Mouse (Mus musculus): ENCODE data around the gene Tsc2. TPM values are rescaled to one million over a fixed set of nuclear protein-coding genes. Genes with fewer than 3 reads are reported as not detected.

Tsc2 gene
- polyA plus RNA-seq, 1 experiment from 2014 or later: 85.0 TPM

GRCm38 (mm10) chr17:24650766-24651165 is 18.3 kb upstream of the Tsc2 start:
- Histone ChIP-seq H3K4me2 (ENCODE audit: low read length) (peak overlapping the region; percentile 82), H3K27ac (ENCODE audit: low read length) (no peak overlapping the region), H3K4me3 (ENCODE audit: low read depth, low read length) (peak overlapping the region; percentile 70), H3K9me3 (replicated peaks; ENCODE audit: control insufficient read depth, low read length, poor library complexity, severe bottlenecking) (no peaks in the 10 kb centered on the region), H3K27me3 (ENCODE audit: control insufficient read depth, insufficient read depth, low read depth, low read length) (peaks cover 4% of the 10 kb centered on the region; the same call in 1 of the 2 replicates), H3K9ac (ENCODE audit: low read depth, low read length) (peak overlapping the region; percentile 88), H3K4me1 (ENCODE audit: control insufficient read depth, insufficient read depth, low read length) (peaks cover 6% of the 10 kb centered on the region), H3K36me3 (ENCODE audit: control insufficient read depth, insufficient read depth, low read length) (no peaks in the 10 kb centered on the region)
- no peak for ATAC-seq
- 84% methylated on average over 4 of the region's 4 CpGs for WGBS

DNA sequence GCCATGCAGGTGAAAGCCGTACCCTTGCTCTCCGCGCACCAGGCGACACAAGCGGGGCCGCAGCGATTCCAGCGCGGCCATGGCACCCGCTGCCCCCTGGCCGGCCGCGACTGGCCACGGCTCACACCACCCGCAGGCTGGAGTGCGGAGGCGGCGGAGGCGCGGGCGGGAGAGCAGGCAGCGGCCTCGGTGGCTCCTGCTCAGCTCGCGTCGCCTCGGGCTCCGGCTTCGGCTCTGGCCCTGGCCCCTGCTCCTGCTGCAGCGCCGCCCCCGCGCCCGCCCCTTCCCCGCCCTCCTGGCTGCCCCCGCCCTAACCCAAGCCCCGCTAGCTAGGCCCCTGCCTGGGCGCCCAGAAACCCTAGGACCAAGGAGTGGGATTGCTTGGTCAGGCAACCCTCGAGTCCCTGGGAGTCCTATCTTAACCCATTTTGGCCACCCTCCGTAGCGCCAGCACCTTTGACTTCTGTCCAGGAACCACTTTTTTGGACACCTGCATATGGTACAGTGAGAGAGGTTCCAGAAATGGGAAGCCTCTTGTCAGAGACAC is 17.7 kb upstream of the Tsc2 start, which contains the start of gene Slc9a3r2:
Gene Slc9a3r2 (minus strand): TSS at position 258 of the 547 bp plus-strand sequence.
- H3K9me3 ChIP-seq (replicated peaks; ENCODE audit: control insufficient read depth, low read length, poor library complexity, severe bottlenecking): no peaks in the 10 kb centered on the region
- H3K4me1 ChIP-seq (ENCODE audit: control insufficient read depth, insufficient read depth, low read length): peaks cover 6% of the 10 kb centered on the region
- ATAC-seq: peak; percentile 70
- WGBS: 2% methylated on average over 32 of the region's 41 CpGs
- H3K27ac ChIP-seq (ENCODE audit: low read length): peak within 1 kb of the TSS; percentile 70
- peak within 1 kb of the TSS; percentile 88 for H3K9ac ChIP-seq (ENCODE audit: low read depth, low read length)
- peak within 1 kb of the TSS; percentile 70 for H3K4me3 ChIP-seq (ENCODE audit: low read depth, low read length)
- peak within 1 kb of the TSS; percentile 82 for H3K4me2 ChIP-seq (ENCODE audit: low read length)
- peaks cover 4% of the 10 kb centered on the region; the same call in 1 of the 2 replicates for H3K27me3 ChIP-seq (ENCODE audit: control insufficient read depth, insufficient read depth, low read depth, low read length)
- H3K36me3 ChIP-seq (ENCODE audit: control insufficient read depth, insufficient read depth, low read length): no peaks in the 10 kb centered on the region

DNA sequence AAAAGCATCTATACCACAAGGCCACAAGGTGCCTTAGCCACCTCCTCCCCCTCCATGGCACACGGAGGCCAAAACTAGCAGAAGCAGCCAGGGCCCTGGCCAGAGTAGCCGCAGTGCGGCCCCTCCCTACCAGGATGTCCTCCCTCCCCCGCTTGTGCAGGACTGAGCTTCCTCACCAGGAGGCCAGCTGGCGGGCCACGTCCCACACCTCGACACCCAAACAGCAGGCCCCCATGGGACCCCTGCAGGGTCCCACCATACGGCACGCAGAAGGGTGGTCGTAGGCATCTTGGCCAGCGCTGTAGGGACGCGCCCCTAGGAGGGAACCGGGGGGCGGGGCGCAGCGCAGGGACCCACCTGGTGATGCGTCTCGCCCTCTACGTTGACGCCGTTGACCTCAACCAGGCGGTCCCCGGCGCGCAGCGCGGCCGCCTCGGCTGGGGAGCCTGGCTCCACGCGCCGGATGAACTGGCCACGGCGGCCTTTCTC is 17.2 kb upstream of the Tsc2 start:
- peak overlapping the region; percentile 88 for H3K9ac ChIP-seq (ENCODE audit: low read depth, low read length)
- no peaks in the 10 kb centered on the region for H3K9me3 ChIP-seq (replicated peaks; ENCODE audit: control insufficient read depth, low read length, poor library complexity, severe bottlenecking)
- H3K4me3 ChIP-seq (ENCODE audit: low read depth, low read length): peak overlapping the region; percentile 70
- WGBS: under 1% methylated on average over 28 of the region's 35 CpGs
- H3K4me1 ChIP-seq (ENCODE audit: control insufficient read depth, insufficient read depth, low read length): peaks cover 6% of the 10 kb centered on the region
- H3K4me2 ChIP-seq (ENCODE audit: low read length): peak overlapping the region; percentile 82
- peak overlapping the region; percentile 70 for H3K27ac ChIP-seq (ENCODE audit: low read length)
- no peaks in the 10 kb centered on the region for H3K36me3 ChIP-seq (ENCODE audit: control insufficient read depth, insufficient read depth, low read length)
- ATAC-seq: peak; percentile 69
- peaks cover 4% of the 10 kb centered on the region; the same call in 1 of the 2 replicates for H3K27me3 ChIP-seq (ENCODE audit: control insufficient read depth, insufficient read depth, low read depth, low read length)

DNA sequence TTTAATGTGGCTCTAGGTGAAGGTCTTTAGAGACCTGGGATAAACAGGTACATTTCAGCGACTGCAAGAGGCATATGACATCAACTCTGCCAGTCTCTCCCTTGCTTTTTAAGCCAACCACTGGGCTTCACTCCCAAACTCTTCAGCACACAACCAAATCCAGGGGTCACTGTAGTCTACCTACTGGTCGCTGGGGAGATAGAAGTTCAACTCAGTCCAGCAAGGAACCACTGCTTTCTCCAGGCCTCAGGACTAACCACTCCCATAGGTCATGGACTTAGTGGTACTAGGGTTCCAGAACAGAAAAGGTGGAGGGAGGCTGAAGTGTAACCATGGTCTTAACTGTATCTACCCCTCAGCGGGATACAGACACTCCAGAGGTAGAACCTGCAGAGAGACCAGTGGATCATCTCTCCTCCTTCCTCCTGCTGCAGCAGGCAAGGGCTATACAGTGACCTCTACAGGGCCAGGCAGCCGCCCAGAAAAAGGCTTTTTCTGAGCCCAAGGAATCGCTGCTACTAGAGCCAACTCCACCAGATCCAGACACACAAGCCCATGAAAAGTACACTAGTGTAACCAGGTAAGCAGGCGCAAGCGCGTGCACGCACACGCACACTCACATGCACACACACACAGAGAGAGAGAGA is 16.4 kb upstream of the Tsc2 start:
- Histone ChIP-seq H3K4me1 (ENCODE audit: control insufficient read depth, insufficient read depth, low read length) (peaks cover 6% of the 10 kb centered on the region), H3K9ac (ENCODE audit: low read depth, low read length) (peak overlapping the region; percentile 24; the same call in 1 of the 2 replicates), H3K27ac (ENCODE audit: low read length) (no peak overlapping the region)

DNA sequence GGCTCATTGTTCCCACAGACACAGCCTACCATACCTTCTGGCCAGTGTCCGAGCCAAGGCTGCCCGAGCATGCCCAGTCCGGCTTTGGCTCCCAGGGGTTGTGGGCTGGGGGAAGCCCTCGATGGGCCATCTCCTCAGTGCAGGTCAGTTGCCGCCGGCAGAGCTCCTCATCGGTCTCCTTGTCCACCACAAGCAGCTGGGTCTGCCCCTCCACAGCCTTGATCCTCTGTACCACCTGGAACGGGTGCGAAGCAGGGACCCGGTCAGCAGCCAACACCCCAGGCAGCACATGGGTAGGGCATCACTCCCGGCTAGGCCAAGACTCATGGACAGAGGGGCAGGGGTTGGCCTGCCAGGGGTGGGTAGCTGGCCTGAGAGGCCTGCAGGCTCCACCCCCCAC is 15.1 kb upstream of the Tsc2 start:
- WGBS: 84% methylated on average over 11 of the region's 11 CpGs
- no peaks in the 10 kb centered on the region for H3K36me3 ChIP-seq (ENCODE audit: control insufficient read depth, insufficient read depth, low read length)
- peaks cover 6% of the 10 kb centered on the region for H3K4me1 ChIP-seq (ENCODE audit: control insufficient read depth, insufficient read depth, low read length)
- no peak for ATAC-seq
- H3K27me3 ChIP-seq (ENCODE audit: control insufficient read depth, insufficient read depth, low read depth, low read length): peaks cover 4% of the 10 kb centered on the region; the same call in 1 of the 2 replicates
- no peak overlapping the region for H3K27ac ChIP-seq (ENCODE audit: low read length)
- H3K4me2 ChIP-seq (ENCODE audit: low read length): no peak overlapping the region
- no peak overlapping the region for H3K4me3 ChIP-seq (ENCODE audit: low read depth, low read length)
- no peaks in the 10 kb centered on the region for H3K9me3 ChIP-seq (replicated peaks; ENCODE audit: control insufficient read depth, low read length, poor library complexity, severe bottlenecking)
- no peak overlapping the region for H3K9ac ChIP-seq (ENCODE audit: low read depth, low read length)

More for the DNA sequence above, 16.4 kb upstream of the Tsc2 start:
- H3K4me2 ChIP-seq (ENCODE audit: low read length): peak overlapping the region; percentile 82
- WGBS: 73% methylated on average over 10 of the region's 10 CpGs
- H3K9me3 ChIP-seq (replicated peaks; ENCODE audit: control insufficient read depth, low read length, poor library complexity, severe bottlenecking): no peaks in the 10 kb centered on the region
- H3K27me3 ChIP-seq (ENCODE audit: control insufficient read depth, insufficient read depth, low read depth, low read length): peaks cover 4% of the 10 kb centered on the region; the same call in 1 of the 2 replicates
- peak overlapping the region; percentile 70 for H3K4me3 ChIP-seq (ENCODE audit: low read depth, low read length)
- H3K36me3 ChIP-seq (ENCODE audit: control insufficient read depth, insufficient read depth, low read length): no peaks in the 10 kb centered on the region
- ATAC-seq: no peak

GRCm38 (mm10) chr17:24646381-24646780 is 14.0 kb upstream of the Tsc2 start:
- peaks cover 6% of the 10 kb centered on the region for H3K4me1 ChIP-seq (ENCODE audit: control insufficient read depth, insufficient read depth, low read length)
- no peak for ATAC-seq
- H3K9me3 ChIP-seq (replicated peaks; ENCODE audit: control insufficient read depth, low read length, poor library complexity, severe bottlenecking): no peaks in the 10 kb centered on the region
- no peak overlapping the region for H3K4me3 ChIP-seq (ENCODE audit: low read depth, low read length)
- 86% methylated on average over 4 of the region's 4 CpGs for WGBS
- H3K4me2 ChIP-seq (ENCODE audit: low read length): no peak overlapping the region
- no peak overlapping the region for H3K27ac ChIP-seq (ENCODE audit: low read length)
- H3K36me3 ChIP-seq (ENCODE audit: control insufficient read depth, insufficient read depth, low read length): no peaks in the 10 kb centered on the region
- no peak overlapping the region for H3K9ac ChIP-seq (ENCODE audit: low read depth, low read length)
- H3K27me3 ChIP-seq (ENCODE audit: control insufficient read depth, insufficient read depth, low read depth, low read length): 0 out of 2 replicates have a peak, but pooled peaks cover 4% of the 10 kb centered on the region

GRCm38 (mm10) chr17:24645916-24646315 is 13.5 kb upstream of the Tsc2 start:
- no peak for ATAC-seq
- 86% methylated on average over 3 of the region's 3 CpGs for WGBS
- no peak overlapping the region; the same call in 1 of the 2 replicates for H3K27ac ChIP-seq (ENCODE audit: low read length)

GRCm38 (mm10) chr17:24644875-24645721 is 12.7 kb upstream of the Tsc2 start:
- Histone ChIP-seq H3K9ac (ENCODE audit: low read depth, low read length) (no peak overlapping the region; the same call in 1 of the 2 replicates), H3K27ac (ENCODE audit: low read length) (peak overlapping the region; percentile 47), H3K36me3 (ENCODE audit: control insufficient read depth, insufficient read depth, low read length) (0 out of 2 replicates have a peak, but pooled peaks cover under 1% of the 10 kb centered on the region), H3K4me3 (ENCODE audit: low read depth, low read length) (no peak overlapping the region), H3K27me3 (ENCODE audit: control insufficient read depth, insufficient read depth, low read depth, low read length) (no peaks in the 10 kb centered on the region), H3K4me2 (ENCODE audit: low read length) (no peak overlapping the region), H3K9me3 (replicated peaks; ENCODE audit: control insufficient read depth, low read length, poor library complexity, severe bottlenecking) (no peaks in the 10 kb centered on the region), H3K4me1 (ENCODE audit: control insufficient read depth, insufficient read depth, low read length) (no peaks in the 10 kb centered on the region; the same call in 1 of the 2 replicates)
- 81% methylated on average over 9 of the region's 9 CpGs for WGBS
- ATAC-seq: no peak

More at GRCm38 (mm10) chr17:24645916-24646315, 13.5 kb upstream of the Tsc2 start:
- no peak overlapping the region for H3K4me3 ChIP-seq (ENCODE audit: low read depth, low read length)
- peaks cover 6% of the 10 kb centered on the region for H3K4me1 ChIP-seq (ENCODE audit: control insufficient read depth, insufficient read depth, low read length)
- no peaks in the 10 kb centered on the region for H3K36me3 ChIP-seq (ENCODE audit: control insufficient read depth, insufficient read depth, low read length)
- no peaks in the 10 kb centered on the region for H3K9me3 ChIP-seq (replicated peaks; ENCODE audit: control insufficient read depth, low read length, poor library complexity, severe bottlenecking)
- 0 out of 2 replicates have a peak, but pooled peaks cover under 1% of the 10 kb centered on the region for H3K27me3 ChIP-seq (ENCODE audit: control insufficient read depth, insufficient read depth, low read depth, low read length)
- no peak overlapping the region for H3K9ac ChIP-seq (ENCODE audit: low read depth, low read length)
- H3K4me2 ChIP-seq (ENCODE audit: low read length): no peak overlapping the region

All from midbrain, embryonic 16.5 days (tissue).